Comparison of ENCODE assay signal across 7 mouse cellular contexts in the genomic region with DNA sequence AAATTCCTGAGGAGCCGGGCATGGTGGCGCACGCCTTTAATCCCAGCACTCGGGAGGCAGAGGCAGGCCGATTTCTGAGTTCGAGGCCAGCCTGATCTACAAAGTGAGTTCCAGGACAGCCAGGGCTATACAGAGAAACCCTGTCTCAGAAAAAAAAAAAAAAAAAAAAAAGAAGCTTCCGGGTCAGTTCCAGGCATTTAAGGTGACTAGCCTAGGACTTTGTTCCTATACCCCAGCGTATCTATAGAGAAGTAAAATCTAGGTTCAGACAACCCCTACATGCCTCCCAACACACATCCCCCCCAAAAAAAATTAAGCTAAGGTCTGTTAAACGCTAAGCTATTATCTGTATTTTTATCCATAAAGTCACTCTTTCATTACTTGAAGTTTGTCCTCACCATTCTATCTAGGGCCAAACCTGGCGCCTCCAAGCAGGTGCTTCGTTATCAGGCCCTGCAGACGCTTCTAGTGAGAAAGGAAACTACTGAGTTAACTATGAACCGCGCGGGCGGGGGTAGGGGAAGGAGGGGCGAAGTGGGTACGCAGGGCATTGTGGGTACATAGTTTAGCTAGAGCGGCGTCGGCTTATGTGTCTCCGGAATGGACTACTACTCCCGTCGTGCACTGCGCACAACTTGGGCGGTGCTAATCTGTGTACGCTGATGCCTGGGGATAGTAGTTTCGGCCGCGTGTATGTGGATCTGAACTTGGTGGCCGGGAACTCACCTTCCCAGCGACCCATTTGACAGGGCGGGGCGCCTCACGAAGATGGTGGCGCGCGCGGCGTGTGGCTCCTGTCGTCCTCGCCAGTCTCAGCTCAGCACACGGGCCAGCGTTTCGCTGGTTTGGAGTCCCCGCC. TPM values are rescaled to one million over a fixed set of nuclear protein-coding genes. Genes with fewer than 3 reads are reported as not detected.
DNase-seq lines count a peak whose midpoint lies in the region; ATAC-seq lines count a peak whose summit lies in the region.

Gene Ifrd2, plus strand, starts transcription at position 669 of the 859 bp plus-strand sequence.

- DNase-seq in adrenal gland, postnatal 25 days: peak; percentile 92
- peak; percentile 100 for DNase-seq in heart, adult 11 months
- DNase-seq in kidney, adult 18-20 months: peak; percentile 97
- DNase-seq in limb, embryonic 11.5 days (ENCODE audit: low spot score): peak; percentile 97
- DNase-seq in midbrain, embryonic 14.5 days: peak; percentile 99
- peak; percentile 96 for DNase-seq in spleen, adult 18-20 months

- H3K4me3 ChIP-seq in embryonic facial prominence, embryonic 12.5 days: peak within 1 kb of the TSS; percentile 85
- H3K4me3 ChIP-seq in limb, embryonic 11.5 days (ENCODE audit: low read depth, low read length): peak within 1 kb of the TSS; percentile 78
- peak within 1 kb of the TSS; percentile 65 for H3K4me3 ChIP-seq in midbrain, embryonic 14.5 days (replicated peaks; ENCODE audit: low read depth, low read length)

- peak within 1 kb of the TSS; percentile 46; the same call in 1 of the 2 replicates for H3K27ac ChIP-seq in embryonic facial prominence, embryonic 12.5 days
- 0 out of 2 replicates have a peak within 1 kb of the TSS, but pooled peaks have one; percentile 30 for H3K27ac ChIP-seq in limb, embryonic 11.5 days (replicated peaks; ENCODE audit: low read depth, low read length)
- H3K27ac ChIP-seq in midbrain, embryonic 14.5 days (replicated peaks; ENCODE audit: low read depth, low read length): no peak within 1 kb of the TSS

- H3K36me3 ChIP-seq in embryonic facial prominence, embryonic 12.5 days: peaks cover 43% of the 10 kb centered on the region
- peaks cover 24% of the 10 kb centered on the region for H3K36me3 ChIP-seq in limb, embryonic 11.5 days (ENCODE audit: control insufficient read depth, insufficient read depth, low read length)
- H3K36me3 ChIP-seq in midbrain, embryonic 14.5 days (ENCODE audit: control insufficient read depth, insufficient read depth, low read length): peaks cover 36% of the 10 kb centered on the region

- no peaks in the 10 kb centered on the region for H3K9me3 ChIP-seq in embryonic facial prominence, embryonic 12.5 days
- no peaks in the 10 kb centered on the region for H3K9me3 ChIP-seq in limb, embryonic 11.5 days (ENCODE audit: control insufficient read depth, low read length)
- H3K9me3 ChIP-seq in midbrain, embryonic 14.5 days (ENCODE audit: control insufficient read depth, low read length): no peaks in the 10 kb centered on the region

- peaks cover 14% of the 10 kb centered on the region for H3K4me1 ChIP-seq in embryonic facial prominence, embryonic 12.5 days
- peaks cover 4% of the 10 kb centered on the region for H3K4me1 ChIP-seq in limb, embryonic 11.5 days (ENCODE audit: control insufficient read depth, insufficient read depth, low read length)
- H3K4me1 ChIP-seq in midbrain, embryonic 14.5 days (ENCODE audit: control insufficient read depth, insufficient read depth, low read length): peaks cover 9% of the 10 kb centered on the region

- no peaks in the 10 kb centered on the region for H3K27me3 ChIP-seq in embryonic facial prominence, embryonic 12.5 days
- H3K27me3 ChIP-seq in limb, embryonic 11.5 days (ENCODE audit: control insufficient read depth, insufficient read depth, low read length): no peaks in the 10 kb centered on the region
- H3K27me3 ChIP-seq in midbrain, embryonic 14.5 days (ENCODE audit: control insufficient read depth, insufficient read depth, low read length): no peaks in the 10 kb centered on the region

- H3K9ac ChIP-seq in embryonic facial prominence, embryonic 12.5 days: peak within 1 kb of the TSS; percentile 57
- peak within 1 kb of the TSS; percentile 70 for H3K9ac ChIP-seq in limb, embryonic 11.5 days (ENCODE audit: low read length)
- H3K9ac ChIP-seq in midbrain, embryonic 14.5 days (replicated peaks; ENCODE audit: low read length): peak within 1 kb of the TSS; percentile 54

- H3K4me2 ChIP-seq in embryonic facial prominence, embryonic 12.5 days (replicated peaks): peak within 1 kb of the TSS; percentile 73
- peak within 1 kb of the TSS; percentile 56 for H3K4me2 ChIP-seq in limb, embryonic 11.5 days (ENCODE audit: low read depth, severe bottlenecking)
- H3K4me2 ChIP-seq in midbrain, embryonic 14.5 days (ENCODE audit: low read length): peak within 1 kb of the TSS; percentile 89

- peak; percentile 96 for ATAC-seq in embryonic facial prominence, embryonic 12.5 days (ENCODE audit: insufficient number of reproducible peaks, insufficient read depth, low FRiP score, low TSS enrichment)
- peak; percentile 96 for ATAC-seq in limb, embryonic 11.5 days (ENCODE audit: insufficient number of reproducible peaks, low FRiP score, low TSS enrichment, low read depth)
- peak; percentile 97 for ATAC-seq in midbrain, embryonic 14.5 days (ENCODE audit: low FRiP score, low TSS enrichment)

- 14% methylated on average over 46 of the region's 46 CpGs for WGBS in embryonic facial prominence, embryonic 12.5 days
- 15% methylated on average over 46 of the region's 46 CpGs for WGBS in limb, embryonic 11.5 days
- 14% methylated on average over 46 of the region's 46 CpGs for WGBS in midbrain, embryonic 14.5 days

RNA-seq across cellular contexts. Expression of gene Ifrd2, which starts in this region (rescaled TPM):
- 47.0 and 54.5 TPM in 2 replicates for total RNA-seq in adrenal gland, postnatal 25 days (2021)
- polyA plus RNA-seq in embryonic facial prominence, embryonic 12.5 days (2016; fragmentation: Nextera tagmentation; extraction: Ambion mirVana): 35.8 and 36.9 TPM in 2 replicates
- 47.6 and 49.0 TPM in 2 replicates for polyA plus RNA-seq in limb, embryonic 11.5 days (2014; fragmentation: Nextera tagmentation; extraction: Ambion mirVana)
- 14.5 and 15.7 TPM in 2 replicates for polyA plus RNA-seq in midbrain, embryonic 14.5 days (2014; fragmentation: Nextera tagmentation; extraction: Ambion mirVana)
